Mouse (Mus musculus) urinary bladder, postnatal 4 days (tissue): ENCODE measurements around the gene Shd.

Source experiments
- DNase-seq, 2 experiments: peaks; one replicate each; pipeline ENCODE4 v3.0.0; 2021 to 2022; ENCODE audit warnings: low spot score in 2 of 2

Gene Shd

GRCm38 (mm10) chr17:56006956-56007355 is 36.7 kb downstream of the Shd start:
- no peak for DNase-seq

DNA sequence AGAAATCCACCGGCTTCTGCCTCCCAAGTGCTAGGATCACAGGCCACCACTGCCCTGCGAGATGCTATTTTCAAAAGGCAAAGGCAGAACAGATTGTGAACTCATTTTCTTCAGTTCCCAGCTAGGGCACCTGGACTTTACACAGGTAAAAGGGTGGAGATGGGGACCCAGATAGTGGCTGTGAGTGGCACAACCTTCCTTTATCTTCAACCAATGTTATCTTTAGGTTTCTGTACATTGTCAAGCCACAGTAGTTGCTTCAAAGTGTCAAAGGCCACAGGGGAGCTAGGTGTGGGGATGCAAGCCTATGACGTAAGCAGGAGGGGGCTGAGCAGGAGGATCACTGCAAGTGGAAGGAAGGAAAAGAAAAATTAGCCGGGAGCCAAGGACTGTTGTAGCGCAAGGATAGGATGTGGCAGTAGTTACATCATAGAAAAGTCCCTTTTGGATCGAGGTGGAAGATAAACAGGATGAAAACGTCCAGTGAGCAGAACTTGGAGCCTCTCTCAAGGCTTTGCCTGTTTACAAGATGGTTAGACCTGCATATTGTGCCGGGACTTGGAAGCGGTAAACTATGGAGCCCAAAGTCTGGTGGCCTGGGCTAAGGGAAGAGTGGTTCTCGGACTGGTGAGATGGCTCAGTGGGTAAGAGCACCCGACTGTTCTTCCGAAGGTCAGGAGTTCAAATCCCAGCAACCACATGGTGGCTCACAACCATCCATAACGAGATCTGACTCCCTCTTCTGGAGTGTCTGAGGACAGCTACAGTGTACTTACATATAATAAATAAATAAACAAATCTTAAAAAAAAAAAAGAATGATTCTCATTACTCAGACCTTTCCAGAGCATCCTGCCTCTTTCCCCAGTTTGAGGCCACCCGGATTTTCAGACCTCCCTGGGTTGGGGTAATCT is 37.4 kb downstream of the Shd start:
- DNase-seq, result no peak

DNA sequence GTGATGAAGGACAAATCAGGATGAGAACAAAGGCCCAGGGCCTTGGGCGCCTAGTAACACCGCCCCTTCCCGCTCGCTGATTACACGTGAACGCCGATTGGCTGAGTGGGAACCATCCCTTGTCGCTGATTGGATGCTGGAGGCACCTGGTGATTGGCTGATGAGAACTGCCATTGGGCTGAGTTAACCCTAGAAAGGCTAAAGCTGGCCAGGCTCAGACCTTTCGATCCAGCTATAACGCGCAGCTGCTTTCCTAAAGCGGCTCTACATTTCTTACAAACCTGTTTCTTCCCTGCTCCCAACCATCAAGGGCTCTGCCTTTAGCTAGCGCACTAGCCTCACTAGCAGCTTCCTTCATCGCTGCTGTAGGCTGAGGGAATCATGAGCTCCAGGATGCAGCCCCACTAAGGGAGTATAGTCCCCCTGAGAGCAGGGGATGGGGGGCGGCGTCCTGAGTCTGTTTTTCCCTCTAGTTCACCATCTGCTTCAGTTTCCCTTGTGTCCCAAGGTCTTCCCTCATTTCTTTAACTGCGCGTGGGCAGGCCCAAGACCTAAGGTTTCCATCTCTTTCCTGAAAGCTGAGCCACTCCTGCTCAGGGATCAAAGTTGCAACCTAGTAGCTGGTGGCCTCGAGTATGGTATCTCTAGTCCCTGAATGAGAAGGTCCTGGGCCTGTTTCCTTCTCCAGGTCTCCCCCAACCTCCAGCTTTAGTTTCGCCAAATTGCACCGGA is 38.3 kb downstream of the Shd start:
- DNase-seq, result peak; percentile 91 to 92

GRCm38 (mm10) chr17:56009088-56009961 is 39.1 kb downstream of the Shd start:
- peak; percentile 88 for DNase-seq

DNA sequence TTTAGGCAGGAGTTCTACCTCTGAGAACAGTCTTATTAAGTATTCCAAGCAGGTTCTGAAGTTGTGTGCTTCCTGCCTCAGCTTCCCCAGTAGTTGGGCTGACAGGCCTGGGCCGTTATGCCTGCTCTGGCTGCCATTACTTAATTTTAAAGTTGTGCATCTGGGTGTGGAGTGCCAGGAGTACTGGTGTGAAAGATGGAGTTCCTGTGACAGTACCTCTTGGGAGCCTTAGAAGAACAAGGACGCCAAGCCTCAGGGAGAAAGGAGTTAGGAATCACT is 39.6 kb downstream of the Shd start:
- DNase-seq, result no peak

DNA sequence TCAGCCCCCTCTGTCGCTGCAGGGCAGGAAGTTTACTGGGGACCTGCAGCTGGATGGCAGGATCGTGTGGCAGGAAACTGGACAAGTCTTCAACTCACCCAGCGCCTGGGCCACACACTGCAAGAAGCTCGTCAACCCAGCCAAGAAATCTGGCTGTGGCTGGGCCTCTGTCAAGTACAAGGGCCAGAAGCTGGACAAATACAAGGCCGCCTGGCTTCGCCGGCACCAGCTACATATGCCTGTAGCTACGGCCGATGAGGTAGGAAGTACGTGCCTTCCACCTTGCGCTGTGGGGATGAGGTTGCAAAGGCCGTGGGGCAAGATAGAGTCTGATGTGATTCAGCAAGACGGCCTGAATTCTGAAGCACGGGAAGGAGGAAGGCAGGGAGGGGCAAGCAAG is 40.0 kb downstream of the Shd start:
- no peak for DNase-seq

DNA sequence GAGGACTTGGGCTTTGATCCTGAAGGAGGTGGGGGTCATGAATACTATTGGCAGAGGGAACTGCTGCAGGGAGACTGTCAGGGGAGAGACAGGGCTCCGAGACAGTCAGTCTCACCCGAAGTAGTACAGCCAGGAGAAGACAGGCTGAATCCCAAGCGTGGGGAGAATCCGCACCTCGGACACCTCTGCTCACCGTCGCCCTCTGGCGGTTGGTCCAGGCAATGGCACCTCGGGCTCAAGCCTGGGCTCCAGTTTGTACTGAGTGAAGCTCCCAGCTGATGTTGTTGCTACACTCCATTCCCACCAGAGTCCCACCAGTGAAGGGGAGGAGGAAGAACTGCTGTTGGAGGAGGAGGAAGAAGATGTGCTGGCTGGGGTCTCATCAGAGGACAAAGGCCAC is 40.4 kb downstream of the Shd start:
- DNase-seq, result peak; percentile 66 to 85

GRCm38 (mm10) chr17:56011441-56011840 is 41.2 kb downstream of the Shd start:
- no peak for DNase-seq

DNA sequence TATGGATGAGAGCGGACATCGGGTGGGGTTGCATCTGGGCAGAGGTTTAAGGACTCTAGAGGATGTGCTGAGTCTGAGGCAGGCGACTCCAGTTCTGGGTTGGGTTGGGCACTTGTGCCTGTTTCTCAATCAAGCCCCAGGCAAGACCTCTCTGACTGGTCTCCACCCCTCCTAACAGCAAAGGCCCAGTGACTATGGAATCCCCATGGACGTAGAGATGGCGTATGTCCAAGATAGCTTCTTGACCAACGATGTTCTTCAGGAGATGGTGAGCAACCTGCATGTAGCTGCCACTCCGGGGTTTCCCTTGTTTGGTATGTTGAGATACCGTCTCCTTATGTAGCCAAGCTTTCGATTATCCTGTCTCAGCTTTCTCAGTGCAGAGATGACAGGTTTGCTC is 45.0 kb downstream of the Shd start:
- DNase-seq, result no peak

DNA sequence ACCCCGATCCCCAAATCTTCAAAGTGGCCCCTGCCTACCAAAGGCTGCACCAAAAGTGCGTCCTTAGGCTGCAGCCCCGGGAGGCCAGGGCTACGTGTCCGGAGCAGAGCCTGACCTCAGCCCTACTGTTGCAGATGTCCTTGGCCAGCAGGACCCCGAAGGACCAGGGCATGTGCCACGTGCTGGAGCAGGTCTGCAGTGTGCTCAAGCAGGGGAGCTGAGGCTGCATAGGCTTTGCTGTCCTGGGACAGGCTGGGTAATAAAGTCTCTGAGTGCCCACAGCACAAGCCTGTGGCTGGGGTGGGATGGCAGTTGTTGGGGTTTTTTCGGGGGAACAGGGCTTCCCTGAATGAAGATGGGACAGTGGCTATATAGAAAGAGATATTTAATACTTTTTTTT is 46.1 kb downstream of the Shd start:
- no peak for DNase-seq

DNA sequence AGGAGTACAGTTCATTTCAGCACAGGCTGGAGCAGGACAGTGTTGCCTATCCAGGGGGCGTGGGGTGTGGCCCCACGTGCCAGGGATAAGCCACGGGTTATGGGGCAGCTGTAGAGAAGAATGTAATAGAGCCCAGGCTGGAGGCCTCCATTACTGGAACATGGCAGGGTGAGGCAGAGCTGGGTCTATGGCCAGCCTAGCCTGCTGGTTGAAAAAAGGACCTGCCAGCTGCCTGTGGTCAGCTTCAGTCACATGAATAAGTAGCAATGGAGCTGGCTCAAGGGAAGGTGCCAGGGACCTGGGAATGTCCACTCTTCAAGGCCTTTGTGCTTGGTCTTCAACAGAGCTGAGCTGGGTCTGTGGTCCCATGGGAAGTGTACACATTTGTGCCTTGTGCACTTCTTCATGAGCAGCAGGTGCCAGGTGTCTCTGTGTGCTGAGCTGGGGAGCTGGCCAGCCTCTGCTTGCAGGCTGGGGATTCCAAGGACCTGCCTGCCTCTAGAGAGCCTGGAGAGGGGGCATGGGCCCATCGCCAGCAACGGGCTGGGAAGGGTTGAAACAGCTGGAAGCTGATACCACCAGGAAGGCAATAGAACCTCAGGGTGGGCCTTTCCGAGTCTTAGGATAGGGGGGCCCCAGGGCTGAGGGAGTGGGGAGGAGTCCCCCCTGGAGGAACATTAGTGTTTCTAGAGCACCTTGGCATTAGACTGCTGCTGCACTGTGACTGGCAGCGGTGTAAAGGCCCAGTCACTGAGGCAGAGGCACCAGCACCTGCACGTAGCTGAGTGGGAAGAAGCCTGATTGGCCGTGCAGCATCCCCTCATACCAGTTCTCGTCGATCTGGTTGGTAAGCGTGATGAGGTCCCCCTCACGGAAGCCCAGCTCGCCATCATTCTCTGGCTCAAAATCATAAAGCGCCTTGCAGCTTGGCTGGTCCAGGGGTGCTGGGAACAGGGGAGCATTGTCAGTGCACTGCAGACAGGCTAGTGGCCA is 46.8 kb downstream of the Shd start:
- no peak for DNase-seq

DNA sequence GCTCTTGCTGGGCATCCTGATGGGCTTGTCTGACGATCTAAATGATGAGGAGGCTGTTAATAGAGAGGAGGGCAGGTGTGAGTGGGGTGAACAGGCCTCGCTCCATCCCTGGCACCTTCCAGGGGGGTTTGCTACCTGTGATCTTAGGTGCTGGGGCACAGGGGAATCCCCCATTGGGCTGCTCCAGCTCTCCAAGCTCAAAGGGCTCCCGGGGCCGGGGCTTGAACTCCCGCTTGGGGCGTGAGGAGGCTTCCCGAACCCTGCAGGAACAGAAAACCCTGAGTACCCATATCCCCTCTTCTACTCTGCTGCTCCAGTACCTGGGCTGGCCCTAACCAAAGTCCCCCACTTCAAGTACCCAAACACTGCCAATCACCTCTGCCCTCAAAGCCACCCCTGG is 47.6 kb downstream of the Shd start:
- no peak for DNase-seq

DNA sequence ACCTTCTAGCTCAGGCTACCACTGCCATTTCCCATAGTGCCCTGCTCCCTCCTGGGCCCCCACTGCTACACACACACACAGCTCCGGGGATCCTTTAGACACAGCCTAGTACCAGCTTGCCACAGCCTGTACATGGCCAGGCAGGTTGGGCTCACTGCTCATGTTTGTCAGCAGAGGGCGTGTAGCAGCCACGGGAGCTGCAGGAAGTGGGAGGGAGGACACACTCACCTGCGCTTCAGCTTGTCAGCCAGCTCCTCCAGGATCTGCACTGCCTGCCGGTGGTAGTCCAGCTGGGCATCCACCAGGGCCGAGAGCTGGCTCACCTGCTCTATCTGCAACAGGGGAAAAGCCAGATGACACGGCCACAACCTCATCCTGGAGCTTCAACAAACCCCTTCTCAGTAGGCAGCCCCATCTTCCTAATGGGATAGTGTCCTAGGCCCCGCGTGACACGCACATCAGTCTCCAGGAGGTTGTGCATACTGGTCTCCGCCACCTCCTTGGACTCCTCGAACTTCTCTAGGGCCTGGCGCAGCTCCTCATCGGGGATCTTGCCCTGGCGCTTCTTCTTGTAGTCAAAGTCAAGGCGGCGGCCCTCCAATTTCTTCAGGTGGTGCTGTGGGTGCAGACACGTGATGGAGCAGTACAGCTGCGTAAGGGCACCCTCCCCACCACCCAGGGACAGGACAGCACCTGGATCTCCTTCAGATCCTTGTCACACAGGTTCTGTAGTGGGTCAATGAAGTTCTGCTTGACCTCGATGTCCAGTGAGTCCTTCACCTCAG is 48.3 kb downstream of the Shd start:
- DNase-seq, result no peak

- DNase-seq, result no peak
Observed at GRCm38 (mm10) chr17:56020400-56021084, 50.3 kb downstream of the Shd start.

GRCm38 (mm10) chr17:56021161-56021910 is 51.1 kb downstream of the Shd start:
- no peak for DNase-seq

DNA sequence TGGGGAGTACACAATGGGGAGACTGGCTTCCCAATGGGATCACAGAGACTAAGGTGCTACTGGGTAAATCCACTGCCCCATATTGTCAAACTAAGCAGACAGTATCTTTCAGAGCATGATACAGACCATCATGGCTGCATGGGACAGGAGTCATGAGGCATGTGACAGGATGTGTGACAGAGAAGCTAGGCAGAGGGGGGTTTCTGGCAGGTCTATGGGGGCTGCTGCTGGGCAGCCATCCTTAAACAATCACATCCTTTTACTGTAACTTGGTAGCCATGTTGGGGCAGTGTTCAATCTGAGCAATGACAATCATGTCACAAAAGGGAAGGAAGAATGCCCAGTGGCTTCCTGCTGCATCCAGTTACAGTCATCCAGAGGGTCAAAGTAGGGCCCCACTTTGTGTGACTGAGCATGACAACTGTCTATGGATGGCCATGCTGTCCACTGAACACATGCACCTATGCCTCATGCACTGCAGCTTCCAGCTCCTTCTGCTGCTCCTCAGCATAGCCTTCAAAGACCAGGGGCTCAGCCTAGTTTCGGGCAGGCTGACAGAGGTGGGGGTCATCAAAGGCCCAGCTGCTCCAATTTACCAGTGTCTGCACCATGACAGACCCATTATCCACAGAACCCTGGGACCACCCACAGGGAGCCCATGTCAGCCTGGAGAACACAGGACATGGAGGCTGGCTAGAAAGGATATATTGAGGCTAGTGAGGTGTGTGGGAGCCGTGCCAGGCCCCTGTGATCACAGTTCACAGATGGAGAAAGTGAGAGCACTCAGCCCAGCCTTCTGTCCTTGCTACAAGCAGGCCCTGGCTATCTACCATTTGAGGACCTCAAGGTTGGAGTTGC is 52.1 kb downstream of the Shd start:
- no peak for DNase-seq

- DNase-seq, result no peak
Observed at GRCm38 (mm10) chr17:56022989-56023290, 52.7 kb downstream of the Shd start.

DNA sequence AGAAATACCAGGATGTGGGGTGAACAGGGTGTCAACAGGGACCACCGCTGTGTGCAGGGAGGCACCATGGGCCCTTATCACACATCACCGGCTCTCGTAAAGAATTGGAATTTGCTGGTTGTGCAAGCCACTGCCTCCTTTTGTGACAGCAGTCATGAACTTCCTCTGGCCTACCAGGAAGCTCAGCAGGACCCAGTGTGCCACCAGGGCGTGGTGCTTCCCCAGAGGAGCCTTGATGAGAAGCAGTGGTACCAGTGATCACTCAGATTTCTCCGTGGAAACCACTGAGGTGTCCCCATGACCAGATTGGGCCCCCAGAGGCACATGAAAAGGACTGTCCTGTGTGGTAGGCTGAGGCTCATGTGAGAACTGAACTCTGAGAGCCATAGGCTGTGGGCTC is 53.1 kb downstream of the Shd start:
- DNase-seq, result no peak
